Mouse (Mus musculus): ENCODE data around the gene Fibcd1.

- TF ChIP-seq HCFC1 (IDR thresholded peaks at IDR 0.05; ENCODE audit: borderline replicate concordance, insufficient read depth, low read length) (no peak), CHD2 (IDR thresholded peaks at IDR 0.05; ENCODE audit: low read depth, low read length) (no peak)
Measured at GRCm38 (mm10) chr2:31767104-31767503, 78.7 kb downstream of the Fibcd1 start.
